Mouse (Mus musculus) heart, embryonic 10.5 days (tissue): ENCODE measurements around the gene Braf. TPM values are rescaled to one million over a fixed set of nuclear protein-coding genes. Genes with fewer than 3 reads are reported as not detected.
"Not testable (repeated sequence)": the region's sequence is repeated elsewhere in the genome, so short reads cannot be mapped to it uniquely, and the experiment has no call there.

Source experiments
- DNase-seq: peaks from one replicate; pipeline ENCODE4 v3.0.0-alpha.2; 2017; ENCODE audit warnings: low spot score
- H3K27ac ChIP-seq: fragments of 300-500 bp; sonication (generic); 2 replicates; pipeline ENCODE4 v1.5.1; 2016; ENCODE audit warnings: mild to moderate bottlenecking
- H3K27me3 ChIP-seq: fragments of 300-500 bp; sonication (generic); 2 replicates; pipeline ENCODE4 v1.6.1; 2016; ENCODE audit warnings: mild to moderate bottlenecking; ENCODE audit not compliant: poor library complexity, insufficient read depth, severe bottlenecking
- H3K36me3 ChIP-seq: fragments of 300-500 bp; sonication (generic); 2 replicates; pipeline ENCODE4 v1.6.1; 2016; ENCODE audit warnings: mild to moderate bottlenecking, moderate library complexity
- H3K4me1 ChIP-seq: fragments of 300-500 bp; sonication (generic); 2 replicates; pipeline ENCODE4 v1.6.1; 2016; ENCODE audit warnings: mild to moderate bottlenecking
- H3K4me3 ChIP-seq: fragments of 300-500 bp; sonication (generic); 2 replicates; pipeline ENCODE4 v1.5.1; 2016; ENCODE audit warnings: mild to moderate bottlenecking, moderate library complexity
- H3K9me3 ChIP-seq: fragments of 300-500 bp; sonication (generic); 2 replicates; pipeline ENCODE4 v1.6.1; 2016; ENCODE audit warnings: mild to moderate bottlenecking, moderate library complexity
- WGBS: fragments of 180-500 bp; shearing (Covaris S2); methylation state at CpG from one replicate; pipeline ENCODE4 v1.1.7; 2016; 5-methylcytosine and 5-hydroxymethylcytosine counted together
- polyA plus RNA-seq: library from polyadenylated mRNA; unstranded; fragments of >200 nt; fragmentation: Nextera tagmentation; extraction: Ambion mirVana; gene quantifications from 2 replicates; pipeline ENCODE4 v1.2.1, GENCODE M21; 2016

The Braf gene
- polyA plus RNA-seq, 1 experiment from 2014 or later: 14.5 TPM

DNA sequence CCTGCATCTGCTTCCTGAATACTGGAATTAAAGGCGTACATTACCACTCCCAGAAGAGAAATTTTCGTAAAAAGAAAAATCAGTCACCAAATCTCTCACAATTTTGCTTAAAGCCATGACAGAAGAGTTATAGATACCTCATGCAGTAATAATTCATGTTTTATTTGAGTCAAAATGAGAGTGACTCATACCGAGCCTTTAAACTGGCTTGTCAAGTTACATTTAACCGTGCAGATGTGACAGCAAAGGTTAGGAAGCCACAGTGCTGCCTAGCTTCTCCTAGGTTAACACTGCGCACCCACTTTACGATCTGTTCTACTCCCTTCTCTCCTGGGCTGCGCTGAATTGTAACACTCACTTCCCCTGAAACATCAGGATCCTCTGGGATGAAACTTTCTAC lies 10.9 kb downstream of the Braf start:
- 85% methylated on average over 7 of the region's 7 CpGs for WGBS

DNA sequence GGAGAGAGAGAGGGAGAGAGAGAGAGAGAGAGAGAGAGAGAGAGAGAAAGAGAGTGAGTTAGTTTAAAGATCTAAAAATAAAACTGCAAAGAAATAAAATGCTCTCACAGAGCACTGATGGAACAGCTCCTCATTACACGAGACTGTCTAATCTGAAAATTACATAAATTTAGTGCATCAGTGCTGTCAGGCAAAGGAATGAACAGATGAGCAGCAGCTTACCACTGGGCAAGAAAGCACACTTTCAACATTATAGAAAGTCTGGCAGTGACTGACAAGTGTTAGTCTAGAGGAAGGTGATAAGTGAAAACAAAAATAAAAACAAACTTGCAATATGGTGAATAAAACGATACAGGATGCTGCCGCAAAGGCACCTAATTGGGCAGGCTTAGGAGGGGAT lies 11.9 kb downstream of the Braf start:
- Histone ChIP-seq H3K36me3 (peaks cover 5% of the 10 kb centered on the region; the same call in 1 of the 2 replicates), H3K4me1 (0 out of 2 replicates have a peak, but pooled peaks cover 3% of the 10 kb centered on the region), H3K27ac (no peak overlapping the region), H3K27me3 (no peaks in the 10 kb centered on the region), H3K4me3 (no peak overlapping the region), H3K9me3 (no peaks in the 10 kb centered on the region)
- no peak for DNase-seq
- 76% methylated on average over 3 of the region's 3 CpGs for WGBS

More for the DNA sequence above, 10.9 kb downstream of the Braf start:
- Histone ChIP-seq H3K36me3 (peaks cover 5% of the 10 kb centered on the region; the same call in 1 of the 2 replicates), H3K4me3 (no peak overlapping the region), H3K27ac (no peak overlapping the region), H3K9me3 (no peaks in the 10 kb centered on the region), H3K4me1 (0 out of 2 replicates have a peak, but pooled peaks cover 3% of the 10 kb centered on the region), H3K27me3 (no peaks in the 10 kb centered on the region)
- no peak for DNase-seq

DNA sequence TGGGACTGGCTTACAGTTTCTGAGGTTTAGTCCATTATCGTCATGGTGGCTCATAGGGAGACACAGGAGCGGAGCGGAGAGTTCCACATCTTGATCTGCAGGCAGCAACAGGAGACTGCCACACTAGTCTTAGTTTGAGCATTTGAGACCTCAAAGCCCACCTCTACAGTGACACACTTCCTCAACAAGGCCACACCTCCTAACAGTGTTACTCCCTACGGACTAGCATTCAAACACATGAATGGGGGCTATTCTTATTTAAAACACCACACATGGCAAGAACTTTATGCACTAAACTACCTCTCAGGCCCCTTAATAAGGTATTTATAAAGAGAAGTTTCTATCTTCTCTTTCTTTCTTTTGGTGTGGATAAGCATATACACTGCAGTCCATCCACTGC lies 19.6 kb downstream of the Braf start:
- no peaks in the 10 kb centered on the region for H3K4me1 ChIP-seq
- no peaks in the 10 kb centered on the region for H3K36me3 ChIP-seq
- no peak overlapping the region for H3K4me3 ChIP-seq
- no peak overlapping the region for H3K27ac ChIP-seq
- DNase-seq: no peak
- no peaks in the 10 kb centered on the region for H3K27me3 ChIP-seq
- no peaks in the 10 kb centered on the region for H3K9me3 ChIP-seq
- WGBS: 96% methylated on average over 4 of the region's 4 CpGs

DNA sequence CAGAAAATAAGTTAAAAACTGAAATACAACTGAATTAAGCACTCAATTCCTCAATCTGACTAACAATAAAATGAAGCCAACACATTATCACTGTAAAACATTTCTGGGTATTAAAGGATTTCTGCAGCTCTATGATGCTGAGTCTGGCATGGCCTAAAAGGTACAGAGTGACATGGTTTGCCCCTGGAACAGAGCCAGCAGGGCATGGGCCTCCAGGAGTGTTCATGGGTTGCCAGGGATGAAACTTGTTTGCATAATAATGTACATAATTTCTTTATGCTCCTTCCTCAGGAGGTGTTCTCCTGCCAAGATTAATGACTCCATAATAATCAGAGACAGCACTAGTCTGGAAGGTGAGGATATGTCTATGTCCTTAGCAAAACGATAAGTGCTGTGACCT lies 32.1 kb downstream of the Braf start:
- Histone ChIP-seq H3K27ac (no peak overlapping the region), H3K4me1 (no peaks in the 10 kb centered on the region), H3K27me3 (no peaks in the 10 kb centered on the region), H3K4me3 (no peak overlapping the region), H3K36me3 (peaks cover 4% of the 10 kb centered on the region; the same call in 1 of the 2 replicates), H3K9me3 (no peaks in the 10 kb centered on the region)
- no peak for DNase-seq
- 92% methylated on average over 1 of the region's 1 CpGs for WGBS

DNA sequence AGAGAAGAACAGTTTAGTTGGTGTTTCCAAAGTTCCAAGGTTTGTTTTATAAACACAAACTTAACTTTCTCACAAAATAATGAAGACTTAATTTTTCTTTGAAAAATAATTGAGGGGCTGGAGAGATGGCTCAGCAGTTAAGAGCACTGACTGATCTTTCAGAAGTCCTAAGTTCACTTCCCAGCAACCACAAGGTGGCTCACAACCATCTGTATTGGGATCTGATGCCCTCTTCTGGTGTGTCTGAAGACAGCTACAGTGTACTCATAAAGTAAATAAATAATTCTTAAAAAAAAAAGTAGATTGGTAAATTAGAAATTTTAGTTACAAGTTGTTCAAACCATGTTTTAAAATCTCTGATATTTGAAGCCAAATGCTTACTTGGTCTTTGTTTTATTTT lies 38.4 kb downstream of the Braf start:
- DNase-seq, H3K9me3 ChIP-seq, H3K36me3 ChIP-seq, H3K4me1 ChIP-seq, H3K4me3 ChIP-seq, H3K27ac ChIP-seq, H3K27me3 ChIP-seq: not testable (repeated sequence)

DNA sequence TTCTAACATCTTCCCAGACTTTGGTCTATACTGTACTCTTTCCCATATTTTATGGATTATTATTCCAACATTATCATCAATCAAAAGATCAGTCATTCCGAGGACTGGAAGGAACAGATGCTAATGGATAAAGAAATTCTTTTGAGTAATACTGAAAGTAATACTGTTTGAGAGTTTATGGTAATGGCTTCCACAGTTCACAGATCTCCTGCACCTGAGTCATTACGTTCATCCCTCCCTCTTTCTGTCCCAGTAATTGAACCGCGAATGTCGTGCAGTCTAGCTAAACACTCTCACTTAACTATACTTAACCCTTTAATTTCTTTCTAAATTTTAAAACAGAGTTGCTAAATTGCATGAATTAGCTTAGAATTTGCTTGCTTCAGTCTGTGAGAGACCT lies 43.5 kb downstream of the Braf start:
- Histone ChIP-seq H3K27ac (no peak overlapping the region), H3K36me3 (peaks cover 22% of the 10 kb centered on the region), H3K27me3 (no peaks in the 10 kb centered on the region), H3K9me3 (no peaks in the 10 kb centered on the region), H3K4me1 (no peaks in the 10 kb centered on the region), H3K4me3 (no peak overlapping the region)
- DNase-seq: no peak
- WGBS: 82% methylated on average over 5 of the region's 5 CpGs

DNA sequence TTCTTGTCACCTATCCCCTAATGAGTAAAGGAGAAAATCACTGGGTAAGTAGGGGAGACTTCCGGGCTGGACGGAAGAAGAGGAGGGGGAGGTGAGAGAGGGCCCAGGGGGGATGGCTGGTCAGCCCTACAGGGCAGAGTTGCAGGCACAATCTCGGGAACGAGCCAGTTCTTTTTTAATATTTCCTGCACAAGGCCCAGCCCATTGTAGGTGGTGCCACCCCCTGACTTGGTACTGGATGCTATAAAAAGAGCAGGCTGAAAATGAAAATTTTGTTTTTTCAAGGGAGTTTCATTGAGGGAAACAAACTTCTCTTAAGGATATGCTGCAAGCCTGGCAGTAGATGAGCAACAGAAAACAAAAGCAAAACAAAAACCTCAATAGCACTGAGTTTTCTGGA lies 44.7 kb downstream of the Braf start:
- DNase-seq: no peak
- WGBS: 31% methylated on average over 4 of the region's 4 CpGs
- no peak overlapping the region for H3K27ac ChIP-seq
- H3K9me3 ChIP-seq: no peaks in the 10 kb centered on the region
- peaks cover 31% of the 10 kb centered on the region for H3K36me3 ChIP-seq
- no peak overlapping the region for H3K4me3 ChIP-seq
- H3K27me3 ChIP-seq: no peaks in the 10 kb centered on the region
- H3K4me1 ChIP-seq: no peaks in the 10 kb centered on the region

DNA sequence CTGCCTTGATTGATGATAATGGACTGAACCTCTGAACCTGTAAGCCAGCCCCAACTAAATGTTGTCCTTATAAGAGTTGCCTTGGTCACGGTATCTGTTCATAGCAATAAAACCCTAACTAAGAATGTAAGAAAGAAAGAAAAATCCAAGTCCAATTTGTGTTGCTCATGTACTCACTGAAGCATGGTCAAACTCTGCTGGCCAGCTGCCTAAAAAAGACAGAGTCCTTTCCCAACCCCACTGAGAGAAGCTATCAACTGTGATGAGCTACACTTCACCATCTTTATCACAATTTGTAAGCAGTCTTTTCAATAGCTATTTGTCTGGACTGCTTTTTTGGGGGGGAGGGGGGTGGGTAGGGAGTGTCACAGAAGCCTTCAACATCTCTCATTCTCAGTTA lies 47.0 kb downstream of the Braf start:
- H3K4me3 ChIP-seq: no peak overlapping the region
- H3K9me3 ChIP-seq: no peaks in the 10 kb centered on the region
- H3K4me1 ChIP-seq: no peaks in the 10 kb centered on the region
- H3K27me3 ChIP-seq: no peaks in the 10 kb centered on the region
- no peak for DNase-seq
- H3K27ac ChIP-seq: no peak overlapping the region
- peaks cover 36% of the 10 kb centered on the region for H3K36me3 ChIP-seq
- WGBS: 97% methylated on average over 1 of the region's 1 CpGs

DNA sequence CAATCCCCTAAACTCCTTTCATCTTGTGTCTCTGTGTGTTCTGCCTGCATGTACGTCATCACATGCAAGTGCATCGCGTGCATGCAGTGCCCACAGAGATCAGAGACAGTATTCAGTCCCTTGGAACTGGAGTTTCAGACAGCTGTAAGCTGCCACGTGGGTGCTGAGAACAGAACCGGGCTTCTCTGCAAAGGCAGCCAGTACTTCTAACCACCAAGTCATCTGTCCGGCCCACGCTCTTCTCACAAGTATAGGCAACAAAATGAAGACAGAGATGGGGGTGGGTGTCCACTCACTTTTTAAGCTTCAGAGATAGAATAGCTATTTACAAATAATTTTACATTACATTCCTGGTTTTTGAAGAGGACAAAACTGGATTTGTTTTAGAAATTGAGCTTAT lies 50.2 kb downstream of the Braf start:
- no peaks in the 10 kb centered on the region for H3K27me3 ChIP-seq
- H3K4me1 ChIP-seq: no peaks in the 10 kb centered on the region
- 85% methylated on average over 7 of the region's 7 CpGs for WGBS
- H3K9me3 ChIP-seq: no peaks in the 10 kb centered on the region
- peaks cover 47% of the 10 kb centered on the region for H3K36me3 ChIP-seq
- no peak overlapping the region for H3K4me3 ChIP-seq
- H3K27ac ChIP-seq: no peak overlapping the region
- DNase-seq: no peak

DNA sequence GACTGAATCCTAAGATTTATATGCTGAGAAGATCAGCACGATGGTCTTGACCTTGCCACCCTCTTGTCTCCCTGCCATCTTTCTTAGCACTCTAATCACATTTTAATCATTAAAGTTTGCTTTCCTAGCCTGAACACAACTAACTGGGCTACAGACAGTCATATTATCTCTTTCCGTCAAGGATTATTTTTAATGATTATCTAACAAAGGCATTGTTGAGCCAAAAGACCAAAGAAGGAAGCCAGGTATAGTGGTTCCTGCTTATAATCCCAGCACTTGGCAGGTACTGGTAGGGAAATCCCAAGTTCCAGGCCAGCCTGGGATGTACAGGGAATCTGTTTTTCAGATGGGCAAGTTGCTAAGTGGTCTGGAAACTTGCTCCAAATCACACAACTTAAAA lies 114.0 kb downstream of the Braf start:
- H3K27ac ChIP-seq: no peak overlapping the region
- no peak for DNase-seq
- no peaks in the 10 kb centered on the region for H3K9me3 ChIP-seq
- peaks cover 42% of the 10 kb centered on the region for H3K36me3 ChIP-seq
- WGBS: 94% methylated on average over 2 of the region's 2 CpGs
- H3K27me3 ChIP-seq: no peaks in the 10 kb centered on the region
- no peak overlapping the region for H3K4me3 ChIP-seq
- H3K4me1 ChIP-seq: peaks cover 3% of the 10 kb centered on the region; the same call in 1 of the 2 replicates

DNA sequence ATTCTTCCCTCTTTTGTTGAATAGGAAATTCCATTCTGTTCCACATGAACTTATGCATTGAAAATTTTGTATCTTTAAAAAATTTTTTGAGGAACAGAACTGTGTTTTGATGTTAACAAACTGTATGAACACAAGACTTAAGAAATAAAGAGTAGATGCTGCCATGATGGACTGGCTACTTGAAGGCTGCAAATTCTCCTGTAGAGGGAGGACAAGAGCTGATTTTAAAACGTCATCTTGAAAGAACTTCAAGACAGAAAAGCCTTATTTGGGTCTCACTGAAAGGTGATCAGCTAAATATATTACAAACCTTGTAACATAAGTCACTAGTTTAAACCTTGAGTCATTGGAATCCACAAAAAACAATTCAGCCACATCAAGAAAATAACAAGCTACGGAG lies 115.1 kb downstream of the Braf start:
- Histone ChIP-seq H3K9me3 (no peaks in the 10 kb centered on the region), H3K4me1 (peaks cover 6% of the 10 kb centered on the region; the same call in 1 of the 2 replicates), H3K4me3 (no peak overlapping the region), H3K36me3 (peaks cover 32% of the 10 kb centered on the region), H3K27ac (no peak overlapping the region), H3K27me3 (no peaks in the 10 kb centered on the region)
- DNase-seq: no peak
- WGBS: 79% methylated on average over 2 of the region's 2 CpGs

DNA sequence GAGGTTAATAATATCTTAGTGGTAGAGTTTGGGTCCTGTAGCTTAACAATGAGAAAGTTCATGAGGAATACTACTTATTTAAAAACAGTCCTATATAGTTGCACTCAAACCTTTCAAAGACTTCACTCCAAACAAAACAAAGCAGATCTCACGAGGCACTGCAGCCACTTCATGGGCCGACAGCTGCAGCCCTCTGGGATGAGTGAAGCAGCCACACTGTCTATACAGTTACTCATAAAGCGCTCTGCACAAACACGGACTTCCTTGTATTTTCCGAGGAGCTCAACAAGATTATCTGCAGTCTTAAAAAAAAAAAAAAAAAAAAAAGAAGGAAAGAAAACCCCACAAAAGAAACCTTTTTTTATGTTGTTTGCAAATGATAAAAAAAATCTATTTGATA lies 117.9 kb downstream of the Braf start:
- WGBS: 62% methylated on average over 5 of the region's 5 CpGs
- Histone ChIP-seq H3K27me3 (no peaks in the 10 kb centered on the region), H3K4me1 (peaks cover 6% of the 10 kb centered on the region; the same call in 1 of the 2 replicates), H3K36me3 (peaks cover 22% of the 10 kb centered on the region; the same call in 1 of the 2 replicates), H3K27ac (no peak overlapping the region), H3K9me3 (no peaks in the 10 kb centered on the region), H3K4me3 (no peak overlapping the region)
- no peak for DNase-seq

DNA sequence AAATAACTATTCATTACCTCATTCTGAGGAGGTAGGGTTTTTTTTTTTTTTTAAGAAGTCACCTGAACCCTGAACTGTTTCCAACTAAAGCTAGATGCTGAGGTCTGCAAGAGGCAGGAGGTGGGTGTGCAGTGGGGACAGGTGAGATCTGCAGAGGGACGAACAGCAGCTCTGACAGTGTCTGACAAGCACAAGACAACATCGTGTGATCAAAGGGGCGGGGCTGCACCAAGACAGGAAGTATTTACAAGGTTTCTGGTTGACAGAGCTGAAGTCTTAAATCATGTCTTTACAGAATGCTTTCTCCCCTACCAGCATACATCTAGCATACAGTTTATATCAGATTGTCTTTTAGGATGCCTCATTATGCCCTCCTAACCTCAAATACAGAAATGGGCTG lies 118.4 kb downstream of the Braf start:
- no peaks in the 10 kb centered on the region for H3K27me3 ChIP-seq
- H3K4me3 ChIP-seq: no peak overlapping the region
- peaks cover 24% of the 10 kb centered on the region; the same call in 1 of the 2 replicates for H3K36me3 ChIP-seq
- no peak overlapping the region for H3K27ac ChIP-seq
- 52% methylated on average over 3 of the region's 3 CpGs for WGBS
- no peak for DNase-seq
- no peaks in the 10 kb centered on the region for H3K9me3 ChIP-seq
- H3K4me1 ChIP-seq: peaks cover 6% of the 10 kb centered on the region; the same call in 1 of the 2 replicates

DNA sequence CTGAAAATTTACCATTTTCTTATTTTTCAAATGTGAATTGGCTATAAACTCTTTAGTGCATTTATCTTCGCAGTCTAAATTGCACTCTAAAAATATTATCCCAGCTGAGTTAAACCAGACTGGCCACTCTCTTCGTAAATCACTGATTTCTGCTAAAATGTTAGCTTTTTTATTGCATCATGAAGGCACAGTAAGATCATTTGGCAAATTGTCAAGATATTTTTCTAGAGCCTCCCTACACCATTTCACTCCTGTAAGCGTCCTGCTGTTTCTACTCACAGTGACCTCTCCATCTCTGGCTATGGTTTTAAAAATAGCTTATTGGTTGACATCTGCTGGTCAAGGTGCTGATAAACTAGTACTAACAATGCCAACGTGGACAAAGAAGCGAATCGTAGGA lies 119.2 kb downstream of the Braf start:
- H3K27ac ChIP-seq: no peak overlapping the region
- no peaks in the 10 kb centered on the region for H3K9me3 ChIP-seq
- peaks cover 25% of the 10 kb centered on the region; the same call in 1 of the 2 replicates for H3K36me3 ChIP-seq
- DNase-seq: no peak
- no peak overlapping the region for H3K4me3 ChIP-seq
- no peaks in the 10 kb centered on the region for H3K27me3 ChIP-seq
- WGBS: 55% methylated on average over 6 of the region's 6 CpGs
- peaks cover 6% of the 10 kb centered on the region; the same call in 1 of the 2 replicates for H3K4me1 ChIP-seq
